Mouse (Mus musculus): ENCODE measurements around the gene Edem2.
A peak's percentile ranks its signal among the peaks of the same experiment; 100 is the strongest.
"Not testable (repeated sequence)": the region's sequence is repeated elsewhere in the genome, so short reads cannot be mapped to it uniquely, and the experiment has no call there.

The Edem2 gene

GRCm38 (mm10) chr2:155729158-155729645 lies at the start of gene Edem2:
Gene Edem2, minus strand, starts transcription at chr2:155729475.
- peak; percentile 91 for DNase-seq

- no peak for DNase-seq
These were observed 49.8 kb upstream of the Edem2 start for GRCm38 (mm10) chr2:155779066-155779465.

- no peak for DNase-seq
These were observed 48.7 kb upstream of the Edem2 start for GRCm38 (mm10) chr2:155778004-155778403.

- DNase-seq, result no peak
These were observed 48.4 kb upstream of the Edem2 start for GRCm38 (mm10) chr2:155777688-155777985.

GRCm38 (mm10) chr2:155776824-155777687 lies 47.8 kb upstream of the Edem2 start:
- no peak for DNase-seq

GRCm38 (mm10) chr2:155775685-155776263 lies 46.5 kb upstream of the Edem2 start:
- DNase-seq, result peak; percentile 46

- no peak for DNase-seq
These were observed 45.8 kb upstream of the Edem2 start, which contains the start of gene Mmp24 for GRCm38 (mm10) chr2:155774927-155775684. Gene Mmp24, plus strand, starts transcription at chr2:155775342.

GRCm38 (mm10) chr2:155774261-155774926 lies 45.1 kb upstream of the Edem2 start:
- no peak for DNase-seq

GRCm38 (mm10) chr2:155773664-155774063 lies 44.4 kb upstream of the Edem2 start:
- DNase-seq, result no peak

- peak; percentile 54 for DNase-seq
These were observed 35.6 kb upstream of the Edem2 start for GRCm38 (mm10) chr2:155764679-155765418.

- no peak for DNase-seq
These were observed 27.7 kb upstream of the Edem2 start for GRCm38 (mm10) chr2:155756855-155757566.

- peak; percentile 60 for DNase-seq
These were observed 26.5 kb upstream of the Edem2 start for GRCm38 (mm10) chr2:155755746-155756145.

GRCm38 (mm10) chr2:155751014-155751786 lies 21.9 kb upstream of the Edem2 start, which contains the start of gene Procr:
Gene Procr, plus strand, starts transcription at chr2:155751117.
- DNase-seq, result peak; percentile 41

- no peak for DNase-seq
These were observed 20.1 kb upstream of the Edem2 start for GRCm38 (mm10) chr2:155749394-155749793.

- DNase-seq, result no peak
These were observed 16.2 kb upstream of the Edem2 start for GRCm38 (mm10) chr2:155745487-155745886.

- no peak for DNase-seq
These were observed 14.1 kb upstream of the Edem2 start for GRCm38 (mm10) chr2:155743351-155743750.

- DNase-seq, result peak; percentile 56
These were observed 13.7 kb upstream of the Edem2 start for GRCm38 (mm10) chr2:155742931-155743337.

GRCm38 (mm10) chr2:155742211-155742610 lies 12.9 kb upstream of the Edem2 start:
- no peak for DNase-seq

- DNase-seq, result no peak
These were observed 8.5 kb upstream of the Edem2 start for GRCm38 (mm10) chr2:155737803-155738202.

- no peak for DNase-seq
These were observed 7.7 kb upstream of the Edem2 start for GRCm38 (mm10) chr2:155736936-155737335.

- DNase-seq, result not testable (repeated sequence)
These were observed 6.5 kb upstream of the Edem2 start, which contains the start of gene Gm17581 for GRCm38 (mm10) chr2:155735766-155736165. Gene Gm17581, minus strand, starts transcription at chr2:155735866.
